Mouse (Mus musculus): ENCODE data around the gene Rpain.

Gene Rpain

DNA sequence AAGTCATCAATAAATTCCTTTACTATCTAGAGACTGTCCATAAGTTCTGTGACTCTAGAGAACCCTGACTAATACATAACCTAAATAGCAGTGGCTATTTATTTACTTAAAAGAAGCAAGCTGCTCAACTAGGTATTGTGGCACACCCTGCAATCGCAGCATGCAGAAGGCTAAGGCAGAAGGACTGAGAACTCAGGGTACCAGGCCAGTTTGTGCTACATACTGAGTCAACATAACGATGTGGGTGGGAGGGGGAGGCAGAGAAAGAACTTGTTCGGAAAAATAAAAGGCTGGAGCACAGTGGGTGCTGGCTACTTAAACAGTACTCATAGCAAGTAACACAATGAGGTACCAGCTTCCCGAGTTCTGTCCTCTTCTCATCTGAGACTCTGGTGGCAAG lies 31.2 kb downstream of the Rpain start:
- no peak for DNase-seq (ENCODE audit: low read depth)

DNA sequence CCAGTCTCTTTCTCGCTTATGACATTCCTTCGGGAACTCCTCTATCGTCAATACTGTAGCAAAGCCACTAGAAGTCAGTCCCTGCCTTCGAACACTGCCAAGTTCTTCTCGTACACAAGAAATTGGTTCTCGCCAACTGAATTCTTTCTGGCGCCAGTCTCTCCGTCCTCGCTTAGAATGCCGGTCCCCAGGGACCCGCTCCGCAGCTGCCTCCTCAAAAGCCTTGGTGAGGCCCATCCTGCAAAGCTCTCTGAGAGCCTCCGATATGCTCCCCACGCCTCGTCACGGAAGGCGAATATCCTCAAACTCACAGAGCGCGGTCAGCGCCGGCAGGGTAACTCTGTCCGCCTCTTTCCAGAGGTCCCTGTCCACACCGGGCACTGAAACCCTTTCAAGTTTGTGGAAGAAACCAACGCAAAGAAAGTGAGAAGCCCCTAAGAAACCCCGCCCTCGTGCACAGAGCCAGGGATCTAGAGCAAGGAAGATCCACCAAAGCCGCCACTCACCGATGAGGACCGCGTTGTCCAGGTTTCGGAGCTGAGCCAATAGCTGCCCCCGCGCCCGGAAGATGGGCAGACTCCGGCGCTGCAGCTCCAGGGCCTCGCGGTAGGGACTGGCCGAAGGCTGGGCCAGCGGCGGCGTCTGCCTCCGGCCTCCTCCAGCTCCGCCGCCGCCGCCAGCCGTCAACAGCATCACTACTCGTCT lies 33.8 kb downstream of the Rpain start:
- DNase-seq (ENCODE audit: low read depth) = peak; percentile 65

DNA sequence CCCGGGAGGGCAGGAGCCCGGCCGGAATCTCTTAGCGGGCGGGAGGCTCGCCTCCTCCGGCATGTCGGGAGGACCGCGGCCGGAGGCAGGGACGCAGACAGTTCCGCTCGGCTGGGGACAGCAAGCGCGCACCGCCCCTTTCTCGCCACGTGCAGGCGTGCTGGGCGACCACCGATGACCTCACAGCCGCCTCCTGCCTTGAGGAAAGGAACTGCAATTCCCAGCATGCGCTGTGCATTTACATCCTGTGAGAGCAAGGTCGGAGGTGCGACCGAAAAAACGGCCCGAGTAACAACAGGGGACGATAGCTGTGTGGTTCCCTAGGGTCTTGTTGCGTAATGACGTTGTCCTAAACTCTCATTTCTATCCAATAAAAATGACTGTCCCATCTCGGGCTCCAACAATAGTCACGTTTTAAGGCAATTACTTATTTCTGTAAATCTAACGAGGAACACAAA lies 34.3 kb downstream of the Rpain start, which contains the start of gene Dhx33:
TSS of gene Dhx33 (minus strand) at position 122 of the 458 bp plus-strand sequence.
- peak; percentile 99 for DNase-seq (ENCODE audit: low read depth)

DNA sequence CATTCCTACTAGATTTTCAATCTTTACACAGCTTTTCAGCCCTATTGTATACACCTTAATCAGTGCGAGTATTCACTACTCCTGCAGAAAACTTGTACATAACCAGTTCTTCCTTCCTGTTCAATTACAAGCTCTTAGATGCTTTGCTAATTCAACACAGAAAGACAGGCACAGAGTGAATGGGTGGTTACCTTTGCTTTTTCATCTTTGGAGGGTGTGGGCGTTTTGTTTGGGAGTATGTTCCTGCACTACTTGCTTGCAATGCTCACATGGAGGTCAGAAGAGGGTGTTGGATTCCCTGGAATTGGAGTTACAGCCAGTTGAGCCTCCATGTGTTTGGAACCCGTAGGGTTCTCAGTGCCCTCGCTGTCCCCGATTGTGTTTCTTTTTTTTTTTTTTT lies 35.0 kb downstream of the Rpain start:
- DNase-seq (ENCODE audit: low read depth) = peak; percentile 52

DNA sequence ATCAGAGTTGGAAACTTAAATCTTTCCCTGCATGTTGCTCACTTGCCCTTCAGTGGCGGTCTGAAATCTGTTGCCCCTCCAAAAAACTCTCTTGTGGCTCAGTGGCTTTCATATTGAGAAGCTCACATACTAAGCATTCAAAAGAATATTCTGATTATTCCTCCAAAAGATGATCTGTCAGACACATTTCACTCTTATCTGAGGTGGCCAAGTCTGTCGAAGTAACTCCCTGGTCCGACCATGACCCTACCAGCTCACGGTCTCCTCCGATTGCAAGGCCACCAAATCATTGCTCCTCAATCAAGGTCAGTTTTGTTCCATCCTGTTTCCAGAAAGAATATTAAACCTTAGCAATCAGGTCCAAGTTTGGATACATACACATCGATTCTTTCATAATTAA lies 37.0 kb downstream of the Rpain start:
- no peak for DNase-seq (ENCODE audit: low read depth)

DNA sequence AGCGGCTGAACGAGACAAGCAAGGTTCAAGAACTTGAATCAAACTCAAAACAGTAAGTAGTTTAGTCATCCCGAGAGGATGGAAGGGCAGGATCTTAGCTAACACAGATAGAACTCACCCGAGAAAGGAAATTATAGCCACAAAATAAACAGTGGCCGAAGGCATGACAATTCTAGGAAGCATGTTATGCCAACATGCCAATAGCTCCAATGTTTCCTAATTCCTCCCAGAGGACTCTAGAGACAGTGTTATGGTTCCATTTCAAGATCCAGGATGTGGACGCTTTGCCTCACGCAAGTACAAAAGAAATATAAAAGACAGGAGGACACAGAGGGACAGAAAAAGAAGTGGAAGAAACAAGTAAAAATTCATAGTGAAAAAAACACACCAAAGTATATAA lies 37.8 kb downstream of the Rpain start:
- DNase-seq (ENCODE audit: low read depth) = no peak

DNA sequence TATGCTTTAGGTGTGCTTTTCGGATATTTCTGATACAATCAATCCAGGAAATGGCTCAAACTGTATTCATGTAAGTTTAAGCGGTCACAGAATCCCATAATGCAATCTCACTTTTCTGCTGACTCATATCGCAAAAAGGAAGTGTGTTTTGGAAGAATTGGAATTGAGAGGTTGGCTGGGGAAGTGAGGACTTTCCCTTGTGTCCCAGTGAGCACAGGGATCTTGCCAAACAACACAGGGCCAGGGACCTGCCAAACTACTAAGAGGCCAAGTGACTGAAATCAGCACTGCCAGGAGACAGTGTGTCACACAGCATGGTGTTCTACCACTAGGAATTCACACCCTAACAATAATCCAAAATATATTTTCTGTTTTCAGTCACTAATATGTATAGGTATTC lies 38.3 kb downstream of the Rpain start:
- DNase-seq (ENCODE audit: low read depth) = no peak

DNA sequence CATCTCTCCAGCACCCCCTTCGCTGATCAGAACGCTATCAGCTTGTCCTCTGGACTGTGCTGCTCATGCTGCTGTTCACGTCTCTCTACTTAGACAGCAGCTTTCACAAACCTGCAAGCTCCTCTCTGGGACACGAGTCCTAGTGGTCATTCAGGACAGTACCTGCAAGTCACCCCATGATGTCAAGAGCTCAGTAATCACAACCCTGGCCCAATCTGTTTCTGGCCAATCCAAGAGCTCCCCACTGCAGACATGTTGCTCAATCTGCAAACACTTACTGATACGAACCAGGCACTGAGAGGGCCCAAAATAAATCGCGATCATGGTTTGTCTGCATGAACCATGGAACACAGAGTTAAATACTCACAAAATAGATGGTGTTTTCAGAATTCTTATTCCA lies 42.7 kb downstream of the Rpain start:
- DNase-seq (ENCODE audit: low read depth) = no peak

DNA sequence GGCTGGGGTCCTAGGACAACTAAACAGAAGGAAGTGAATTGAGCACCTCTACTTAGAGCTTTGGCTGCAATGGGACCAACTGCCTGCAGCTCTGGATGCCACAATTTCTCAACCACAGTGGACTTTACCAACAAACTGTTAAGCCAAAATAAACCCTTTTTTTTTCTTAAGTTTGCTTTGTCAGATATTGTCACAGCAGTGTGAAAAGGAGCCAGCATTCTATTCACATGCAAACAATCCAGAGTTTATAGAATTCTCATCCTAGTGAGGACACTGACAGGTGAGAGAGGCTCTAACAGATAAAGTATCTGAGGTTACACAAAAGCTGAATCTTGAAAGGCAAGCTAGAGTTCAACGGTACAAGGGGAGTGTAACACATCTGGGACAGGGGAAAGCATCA lies 47.0 kb downstream of the Rpain start:
- no peak for DNase-seq (ENCODE audit: low read depth)

DNA sequence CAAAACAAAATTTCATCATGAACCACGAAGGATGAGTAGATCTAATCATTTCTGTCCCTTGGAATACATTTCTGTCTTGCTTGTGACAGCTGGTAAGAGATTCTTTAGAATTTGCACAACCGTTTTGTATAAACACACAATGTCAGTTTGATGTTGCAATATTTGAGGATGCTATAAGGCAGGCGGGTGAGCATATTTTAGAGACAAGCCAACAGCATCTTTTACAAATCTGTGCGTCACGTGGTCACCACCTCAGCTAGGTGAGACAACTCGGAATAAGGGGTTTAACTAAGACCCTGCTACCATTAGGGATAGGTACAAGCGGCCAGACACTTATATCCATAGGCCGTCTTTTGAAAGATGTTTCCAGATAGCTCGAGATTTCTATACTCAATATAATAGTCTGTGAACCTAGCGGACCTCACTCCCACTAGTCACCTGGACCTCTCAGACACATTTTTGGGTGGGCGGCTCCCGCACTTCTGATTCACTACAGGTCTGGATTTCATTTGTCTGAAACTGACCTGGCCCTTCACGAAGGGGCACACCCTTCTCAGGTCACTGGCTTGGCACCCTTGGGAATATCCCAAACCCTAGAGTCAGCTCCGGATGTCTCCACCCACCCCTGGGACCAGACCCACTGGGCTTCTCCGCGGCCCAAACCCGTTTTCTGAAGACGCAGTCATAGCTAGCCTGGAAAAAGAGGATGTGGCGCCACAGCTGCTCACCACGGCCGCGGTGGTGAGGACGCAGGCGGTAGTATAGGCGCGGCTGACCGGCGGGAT lies 48.6 kb downstream of the Rpain start:
- DNase-seq (ENCODE audit: low read depth) = no peak

DNA sequence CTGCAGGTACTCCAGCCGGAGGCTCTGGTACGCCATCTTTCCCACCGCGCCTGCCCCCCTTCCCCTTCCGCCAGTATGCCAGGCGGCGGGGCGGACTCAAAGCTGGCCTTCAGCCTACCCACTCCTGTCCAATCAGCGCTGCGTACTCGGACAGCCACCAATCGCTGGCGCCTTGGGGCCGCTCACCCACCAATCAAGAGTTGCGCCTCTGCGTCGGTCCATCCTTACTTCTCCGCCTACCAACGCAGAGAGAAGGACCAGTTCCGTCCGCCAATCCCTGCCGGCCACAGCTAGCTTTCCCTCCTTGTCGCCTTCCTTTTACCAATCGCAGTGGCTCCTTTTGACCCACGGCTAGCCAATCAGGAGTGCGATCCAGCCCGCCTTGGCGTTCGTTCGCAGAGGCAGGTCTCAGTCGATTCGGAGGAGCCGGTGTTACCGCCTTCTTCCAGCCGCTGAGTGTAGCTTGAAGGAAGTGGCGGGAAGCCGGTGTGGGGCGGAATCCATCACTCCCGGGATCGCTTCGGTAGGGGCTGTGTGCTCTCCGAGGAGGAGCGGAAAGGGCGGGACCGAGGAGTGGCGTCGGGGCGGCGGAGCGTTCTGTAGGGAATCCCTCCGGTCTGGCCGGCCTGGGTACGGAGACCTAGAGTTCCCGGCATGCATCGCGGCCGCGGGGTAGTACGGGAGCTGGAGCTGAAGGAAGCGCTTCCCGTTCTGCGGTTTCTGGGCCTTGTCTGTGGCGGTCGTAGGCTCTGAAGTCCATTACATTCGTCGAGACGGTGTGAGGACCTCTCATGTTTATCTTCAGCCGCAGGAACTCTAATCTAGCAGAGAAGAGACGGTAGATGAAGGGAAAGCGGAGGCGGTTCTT lies 49.4 kb downstream of the Rpain start, which contains the start of the genes Mis12 and Derl2:
TSS of gene Mis12 (plus strand) at position 411 of the 868 bp plus-strand sequence.
TSS of gene Derl2 (minus strand) at position 641 of the 868 bp plus-strand sequence.
- peak; percentile 98 for DNase-seq (ENCODE audit: low read depth)

All from induced T-regulatory cell, adult 2 months (primary cell).